Mouse (Mus musculus) midbrain, embryonic 10.5 days (tissue): Measurements from ENCODE around the gene Nsun5. TPM values are rescaled to one million over a fixed set of nuclear protein-coding genes. Genes with fewer than 3 reads are reported as not detected.

Experiments used
- DNase-seq: peaks from one replicate; pipeline ENCODE4 v3.0.0-alpha.2; 2017; ENCODE audit warnings: low spot score
- H3K27ac ChIP-seq: fragments of 300-500 bp; sonication (generic); replicated peaks from 2 replicates; pipeline ENCODE4 v1.5.1; 2016; ENCODE audit warnings: mild to moderate bottlenecking
- H3K27me3 ChIP-seq: fragments of 300-500 bp; sonication (generic); 2 replicates; pipeline ENCODE4 v1.6.1; 2016; ENCODE audit warnings: low read depth, mild to moderate bottlenecking; ENCODE audit not compliant: poor library complexity, severe bottlenecking
- H3K36me3 ChIP-seq: fragments of 300-500 bp; sonication (generic); 2 replicates; pipeline ENCODE4 v1.6.1; 2016; ENCODE audit warnings: mild to moderate bottlenecking, moderate library complexity
- H3K4me1 ChIP-seq: fragments of 300-500 bp; sonication (generic); 2 replicates; pipeline ENCODE4 v1.6.1; 2016
- H3K4me3 ChIP-seq: fragments of 300-500 bp; sonication (generic); 2 replicates; pipeline ENCODE4 v1.5.1; 2016; ENCODE audit warnings: mild to moderate bottlenecking, moderate library complexity
- H3K9me3 ChIP-seq: fragments of 300-500 bp; sonication (generic); replicated peaks from 2 replicates; pipeline ENCODE4 v1.6.1; 2016; ENCODE audit warnings: mild to moderate bottlenecking
- whole genome bisulfite sequencing: fragments of 180-500 bp; shearing (Covaris S2); methylation state at CpG from one replicate; pipeline ENCODE4 v1.1.7; 2016; 5-methylcytosine and 5-hydroxymethylcytosine counted together
- polyA plus RNA-seq: library from polyadenylated mRNA; unstranded; fragments of >200 nt; fragmentation: Nextera tagmentation; extraction: Ambion mirVana; gene quantifications from 2 replicates; pipeline ENCODE4 v1.2.1, GENCODE M21; 2016

The Nsun5 gene
- polyA plus RNA-seq = 45.2 and 46.0 TPM in 2 replicates

DNA sequence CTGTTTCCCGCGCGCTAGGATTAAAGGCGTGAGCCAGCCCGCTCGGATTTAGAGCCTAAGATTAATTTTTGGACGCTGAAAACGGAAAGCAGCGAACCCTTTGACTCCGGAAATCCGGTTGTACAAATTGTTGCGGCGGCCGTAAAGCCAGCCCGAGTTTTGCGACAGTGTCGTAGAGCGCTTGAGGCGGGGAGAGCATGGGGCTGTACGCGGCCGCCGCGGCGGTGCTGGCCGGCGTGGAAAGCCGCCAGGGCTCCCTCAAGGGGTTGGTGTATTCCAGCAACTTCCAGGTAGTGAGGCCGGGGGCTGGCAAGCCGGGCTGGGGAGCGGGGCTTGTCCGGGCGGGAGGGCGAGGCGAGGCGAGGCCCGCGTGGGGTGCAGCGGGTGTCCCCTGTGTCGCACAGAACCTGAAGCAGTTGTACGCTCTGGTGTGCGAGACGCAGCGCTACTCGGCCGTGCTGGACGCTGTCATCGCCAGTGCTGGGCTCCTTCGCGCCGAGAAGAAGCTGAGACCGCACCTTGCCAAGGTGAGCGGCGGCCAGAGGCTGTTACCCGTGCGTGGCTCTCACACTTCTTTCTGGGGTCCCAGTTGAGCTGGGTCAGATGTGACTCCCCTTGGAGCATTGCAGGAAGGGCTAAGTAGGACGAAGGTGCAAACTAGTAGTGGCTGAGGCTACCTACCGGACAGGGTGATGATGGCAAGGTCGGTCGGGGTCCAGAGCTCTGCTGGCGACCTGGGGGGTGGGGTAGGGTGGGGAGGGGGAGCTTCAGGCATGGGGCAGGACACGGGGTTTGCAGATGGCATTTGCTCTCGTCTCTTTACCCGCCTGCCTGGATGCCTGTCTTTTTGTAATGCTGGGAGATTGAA, at the start of gene Nsun5:
Gene Nsun5 (plus strand): TSS at position 167 of the 868 bp plus-strand sequence.
- peak within 1 kb of the TSS; percentile 86 for H3K27ac ChIP-seq
- under 1% methylated on average over 64 of the region's 64 CpGs for WGBS
- DNase-seq = peak; percentile 95

DNA sequence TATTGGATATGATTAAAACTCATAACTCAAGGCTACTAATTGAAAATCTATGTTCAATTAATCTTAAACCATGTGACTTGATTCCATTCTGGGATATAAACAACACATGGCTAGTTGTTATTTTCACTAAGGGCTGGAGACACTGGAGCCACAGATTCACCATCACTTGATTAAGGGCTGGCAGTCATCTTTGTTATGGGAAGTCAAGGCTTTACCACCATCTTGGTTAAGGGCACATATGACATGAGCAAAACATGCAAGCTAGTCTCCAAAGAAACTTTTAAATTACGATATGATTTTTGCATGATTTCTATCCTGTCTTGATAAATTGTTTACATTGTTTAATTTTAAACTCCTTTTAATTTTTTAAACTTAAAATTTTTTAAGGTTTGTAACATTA, 47.6 kb upstream of the Nsun5 start:
- H3K4me1 ChIP-seq = peaks cover 10% of the 10 kb centered on the region
- H3K27ac ChIP-seq = no peak overlapping the region

More for the DNA sequence above, at the start of gene Nsun5:
- H3K4me3 ChIP-seq = peak within 1 kb of the TSS; percentile 92
- peaks cover 5% of the 10 kb centered on the region; the same call in 1 of the 2 replicates for H3K27me3 ChIP-seq
- H3K9me3 ChIP-seq = peaks cover 6% of the 10 kb centered on the region; the same call in 1 of the 2 replicates
- H3K36me3 ChIP-seq = peaks cover 39% of the 10 kb centered on the region
- H3K4me1 ChIP-seq = peaks cover 18% of the 10 kb centered on the region

DNA sequence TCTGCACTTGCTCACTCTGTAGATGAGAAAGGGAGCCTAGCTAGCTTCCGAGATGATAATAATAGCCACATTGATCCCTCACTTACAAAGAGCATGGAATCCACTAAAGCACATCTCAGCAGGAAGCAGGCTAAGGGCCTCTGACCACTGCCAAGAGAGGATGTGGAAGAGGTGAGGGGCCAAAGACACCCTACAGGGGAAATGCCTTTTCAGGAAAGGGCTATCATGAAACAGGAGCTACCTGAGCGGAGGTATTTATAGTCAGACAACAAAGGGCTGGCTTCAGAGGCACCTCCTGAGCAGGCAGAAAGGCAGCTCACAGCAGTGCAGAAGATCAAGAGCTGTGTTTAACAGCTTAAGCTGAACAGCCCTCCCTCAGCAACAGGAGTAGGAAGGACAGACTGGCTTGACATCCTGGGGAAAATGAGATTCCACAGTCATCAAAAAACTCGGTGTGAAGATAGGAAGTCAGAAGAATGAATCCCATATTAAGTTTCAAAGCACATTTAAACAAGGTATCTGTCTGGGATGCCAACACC, 43.6 kb upstream of the Nsun5 start:
- peak; percentile 10 for DNase-seq
- Histone ChIP-seq H3K36me3 (no peaks in the 10 kb centered on the region), H3K9me3 (no peaks in the 10 kb centered on the region), H3K4me1 (peaks cover 10% of the 10 kb centered on the region), H3K27me3 (no peaks in the 10 kb centered on the region), H3K4me3 (no peak overlapping the region), H3K27ac (no peak overlapping the region; the same call in 1 of the 2 replicates)
- 15% methylated on average over 3 of the region's 3 CpGs for WGBS

More for the DNA sequence above, 47.6 kb upstream of the Nsun5 start:
- H3K4me3 ChIP-seq = no peak overlapping the region
- H3K9me3 ChIP-seq = no peaks in the 10 kb centered on the region
- DNase-seq = no peak
- WGBS = 88% methylated on average over 1 of the region's 1 CpGs
- H3K27me3 ChIP-seq = no peaks in the 10 kb centered on the region
- H3K36me3 ChIP-seq = no peaks in the 10 kb centered on the region

DNA sequence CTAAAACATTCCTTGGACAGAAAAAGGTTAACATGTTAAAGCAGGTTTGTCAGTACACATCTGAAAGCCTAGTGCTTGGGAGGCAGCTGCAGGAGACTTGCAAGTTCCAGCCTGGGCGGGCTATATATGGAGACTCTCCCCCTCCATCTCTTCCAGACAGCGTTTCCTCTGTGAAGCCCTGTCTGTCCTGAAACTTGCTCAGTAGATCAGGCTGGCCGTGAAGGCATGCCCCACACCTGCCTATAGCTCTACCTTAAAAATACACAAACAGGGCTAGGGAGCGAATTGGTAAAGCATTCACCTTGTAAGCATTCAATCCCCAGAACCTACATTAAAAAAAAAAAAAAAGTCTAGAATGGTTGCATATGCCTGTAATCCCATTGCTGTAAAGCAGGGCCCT, 40.3 kb upstream of the Nsun5 start:
- WGBS = 80% methylated on average over 4 of the region's 4 CpGs
- Histone ChIP-seq H3K27me3 (no peaks in the 10 kb centered on the region), H3K4me3 (no peak overlapping the region), H3K36me3 (no peaks in the 10 kb centered on the region), H3K4me1 (peaks cover 10% of the 10 kb centered on the region), H3K9me3 (no peaks in the 10 kb centered on the region), H3K27ac (no peak overlapping the region)
- peak; percentile 4 for DNase-seq

DNA sequence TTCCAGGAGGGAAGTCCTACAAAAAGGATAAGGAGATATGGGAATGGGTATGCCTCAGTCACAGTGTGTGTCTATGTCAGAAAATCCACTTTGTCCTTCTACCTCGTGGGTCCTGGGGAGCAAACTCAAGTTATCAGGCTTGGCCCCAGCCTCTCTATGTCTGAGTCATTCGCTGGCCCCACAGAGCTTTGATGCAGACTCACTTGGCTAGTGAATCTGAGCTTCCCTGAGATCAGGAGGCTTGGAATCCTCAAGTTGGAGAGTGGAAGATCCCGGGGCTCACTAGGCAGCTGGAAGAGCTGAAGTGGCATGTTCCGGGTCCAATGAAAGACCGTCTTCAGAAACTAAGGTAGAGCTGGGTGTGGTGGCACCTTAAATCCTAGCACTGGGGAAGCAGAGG, 39.6 kb upstream of the Nsun5 start:
- Histone ChIP-seq H3K27ac (no peak overlapping the region), H3K4me3 (no peak overlapping the region), H3K36me3 (no peaks in the 10 kb centered on the region), H3K9me3 (no peaks in the 10 kb centered on the region), H3K4me1 (peaks cover 10% of the 10 kb centered on the region), H3K27me3 (no peaks in the 10 kb centered on the region)
- peak; percentile 7 for DNase-seq
- 86% methylated on average over 5 of the region's 5 CpGs for WGBS

DNA sequence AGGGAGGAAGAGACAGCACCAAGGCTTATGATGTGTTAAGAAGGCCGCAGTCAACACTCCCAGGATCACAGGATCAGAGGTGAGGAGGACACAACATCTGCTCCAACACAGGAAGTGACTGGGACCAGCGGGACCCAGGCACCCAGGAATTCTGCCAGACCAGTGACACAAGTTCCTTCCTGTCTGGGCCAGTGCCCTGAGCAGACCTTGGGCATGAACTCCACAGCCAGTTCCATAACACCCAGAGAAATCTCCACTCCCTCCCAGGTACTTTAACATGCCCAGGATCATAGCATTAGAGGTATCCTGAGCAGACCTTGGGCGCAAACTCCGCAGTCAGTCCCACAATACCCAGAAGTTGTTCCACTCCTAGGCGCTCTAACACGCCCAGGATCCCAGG, 38.6 kb upstream of the Nsun5 start:
- DNase-seq = peak; percentile 6
- WGBS = 90% methylated on average over 6 of the region's 6 CpGs
- Histone ChIP-seq H3K36me3 (no peaks in the 10 kb centered on the region), H3K4me1 (peaks cover 2% of the 10 kb centered on the region), H3K27me3 (no peaks in the 10 kb centered on the region), H3K27ac (no peak overlapping the region), H3K9me3 (no peaks in the 10 kb centered on the region), H3K4me3 (no peak overlapping the region)

DNA sequence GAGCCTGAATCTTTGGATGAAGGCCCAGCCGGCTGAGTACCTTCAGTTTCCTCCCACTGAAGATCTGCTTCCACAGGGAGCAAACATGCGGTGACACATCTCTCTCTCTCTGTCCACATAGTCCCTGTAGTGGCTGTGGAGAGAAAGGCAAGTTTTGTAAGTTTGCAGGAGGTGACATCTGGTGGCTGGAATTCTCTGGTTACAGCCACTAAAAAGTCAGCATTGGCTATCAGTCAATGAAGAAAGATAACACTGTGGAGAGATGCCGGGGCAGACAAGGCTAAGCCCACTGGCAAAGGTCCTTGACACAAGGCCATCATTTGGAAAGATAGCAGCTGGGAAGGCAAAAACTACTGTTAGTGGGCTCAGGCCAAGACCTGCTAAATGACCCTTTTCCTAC, 32.2 kb upstream of the Nsun5 start:
- Histone ChIP-seq H3K9me3 (no peaks in the 10 kb centered on the region), H3K36me3 (no peaks in the 10 kb centered on the region), H3K27me3 (no peaks in the 10 kb centered on the region), H3K4me1 (no peaks in the 10 kb centered on the region), H3K27ac (no peak overlapping the region), H3K4me3 (no peak overlapping the region)
- DNase-seq = no peak
- WGBS = 60% methylated on average over 3 of the region's 3 CpGs

DNA sequence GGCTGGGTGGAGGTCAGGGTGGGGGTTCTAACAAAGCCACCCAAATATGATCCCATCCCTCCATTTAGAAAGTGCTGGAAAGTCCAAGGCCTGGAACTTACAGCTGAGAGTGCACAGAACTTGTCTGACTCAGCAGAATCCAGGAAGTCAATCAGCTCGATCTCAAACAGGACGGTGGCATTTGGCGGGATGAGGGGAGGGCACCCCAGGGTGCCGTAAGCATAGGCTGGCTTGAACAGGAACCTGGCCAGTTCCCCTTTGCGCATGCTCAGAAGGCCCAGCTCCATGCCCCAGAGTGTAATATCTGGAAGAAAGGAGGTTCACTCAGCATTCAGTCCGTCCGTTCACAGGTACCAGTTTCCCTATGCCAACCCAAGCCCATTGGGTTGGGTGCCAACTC, 23.8 kb upstream of the Nsun5 start:
- H3K36me3 ChIP-seq = no peaks in the 10 kb centered on the region
- H3K27ac ChIP-seq = no peak overlapping the region
- no peaks in the 10 kb centered on the region for H3K27me3 ChIP-seq
- no peak for DNase-seq
- peaks cover 4% of the 10 kb centered on the region; the same call in 1 of the 2 replicates for H3K9me3 ChIP-seq
- H3K4me1 ChIP-seq = no peaks in the 10 kb centered on the region
- 76% methylated on average over 7 of the region's 7 CpGs for WGBS
- no peak overlapping the region for H3K4me3 ChIP-seq

DNA sequence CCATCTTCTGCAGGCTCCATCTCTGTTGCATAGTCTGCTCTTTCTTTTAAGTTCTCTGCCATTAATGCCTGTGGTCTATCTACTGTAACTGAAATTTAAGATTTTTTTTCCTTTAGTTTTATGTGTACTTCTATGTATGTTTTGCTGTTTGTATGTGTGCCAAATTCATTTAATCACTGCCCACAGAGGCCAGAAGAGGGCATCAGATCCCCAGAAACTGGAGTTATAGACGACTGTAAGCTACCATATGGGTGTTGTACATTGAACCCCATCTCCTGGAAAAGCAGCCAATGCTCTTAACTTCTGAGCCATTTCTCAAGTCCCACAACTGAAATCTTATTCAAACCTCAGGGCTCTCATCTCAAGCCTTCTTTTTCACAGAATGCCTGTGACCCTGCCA, 23.3 kb upstream of the Nsun5 start:
- peaks cover 4% of the 10 kb centered on the region; the same call in 1 of the 2 replicates for H3K9me3 ChIP-seq
- H3K27ac ChIP-seq = no peak overlapping the region
- 34% methylated on average over 1 of the region's 1 CpGs for WGBS
- H3K4me1 ChIP-seq = no peaks in the 10 kb centered on the region
- no peaks in the 10 kb centered on the region for H3K36me3 ChIP-seq
- no peak for DNase-seq
- H3K4me3 ChIP-seq = no peak overlapping the region
- H3K27me3 ChIP-seq = no peaks in the 10 kb centered on the region

DNA sequence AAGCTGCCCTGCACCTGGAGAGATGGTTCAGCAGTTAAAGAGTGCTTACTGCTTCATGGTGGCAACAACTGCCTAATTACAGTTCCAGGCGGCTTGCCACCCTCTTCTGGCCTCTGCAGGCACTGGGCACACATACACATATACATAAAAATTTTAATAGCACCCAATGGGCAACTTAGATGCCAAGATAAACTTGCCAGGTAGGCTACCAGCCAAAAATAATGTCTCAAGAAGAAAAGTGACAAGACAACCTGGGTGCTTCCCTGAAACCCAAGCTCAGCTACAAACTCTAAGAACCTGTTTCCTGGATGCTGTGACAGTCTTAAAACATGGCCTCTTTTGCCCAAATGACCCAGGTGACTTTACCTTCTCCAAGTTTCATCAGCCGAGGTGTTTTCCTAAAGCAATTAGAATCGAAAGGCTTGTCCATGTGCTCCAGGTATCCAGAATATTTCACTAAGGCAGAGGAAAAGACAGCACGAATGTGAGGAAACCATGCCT, 22.2 kb upstream of the Nsun5 start:
- Histone ChIP-seq H3K9me3 (peaks cover 4% of the 10 kb centered on the region; the same call in 1 of the 2 replicates), H3K27ac (no peak overlapping the region), H3K4me3 (no peak overlapping the region), H3K36me3 (no peaks in the 10 kb centered on the region), H3K4me1 (no peaks in the 10 kb centered on the region), H3K27me3 (no peaks in the 10 kb centered on the region)
- WGBS = 77% methylated on average over 4 of the region's 4 CpGs
- no peak for DNase-seq

DNA sequence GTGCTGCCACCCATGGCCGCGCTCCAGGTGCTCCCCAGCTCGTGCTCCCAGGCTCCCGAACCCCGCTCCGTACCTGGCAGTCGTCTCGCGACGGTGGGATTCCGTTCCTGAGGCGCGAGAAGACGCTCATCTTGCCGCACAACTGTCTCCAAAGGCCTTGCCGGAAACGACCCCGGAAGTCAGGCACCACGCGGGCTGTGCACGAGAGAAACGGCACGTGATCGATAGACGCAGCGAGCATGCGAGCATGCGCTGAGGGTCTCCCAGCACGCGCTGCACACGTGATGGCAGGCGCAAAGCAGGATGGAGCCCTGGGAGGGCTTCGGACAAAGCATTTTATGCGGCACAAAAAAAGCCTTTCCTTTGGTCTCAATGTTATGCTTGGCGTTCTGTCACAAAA, 19.9 kb upstream of the Nsun5 start, which contains the start of gene Fkbp6:
Gene Fkbp6 (minus strand): TSS at position 183 of the 400 bp plus-strand sequence.
- H3K27ac ChIP-seq = no peak within 1 kb of the TSS
- no peak within 1 kb of the TSS for H3K4me3 ChIP-seq
- DNase-seq = no peak
- H3K4me1 ChIP-seq = no peaks in the 10 kb centered on the region; the same call in 1 of the 2 replicates
- H3K36me3 ChIP-seq = no peaks in the 10 kb centered on the region
- 92% methylated on average over 35 of the region's 35 CpGs for WGBS
- H3K9me3 ChIP-seq = peaks cover 4% of the 10 kb centered on the region; the same call in 1 of the 2 replicates
- H3K27me3 ChIP-seq = peaks cover 15% of the 10 kb centered on the region

DNA sequence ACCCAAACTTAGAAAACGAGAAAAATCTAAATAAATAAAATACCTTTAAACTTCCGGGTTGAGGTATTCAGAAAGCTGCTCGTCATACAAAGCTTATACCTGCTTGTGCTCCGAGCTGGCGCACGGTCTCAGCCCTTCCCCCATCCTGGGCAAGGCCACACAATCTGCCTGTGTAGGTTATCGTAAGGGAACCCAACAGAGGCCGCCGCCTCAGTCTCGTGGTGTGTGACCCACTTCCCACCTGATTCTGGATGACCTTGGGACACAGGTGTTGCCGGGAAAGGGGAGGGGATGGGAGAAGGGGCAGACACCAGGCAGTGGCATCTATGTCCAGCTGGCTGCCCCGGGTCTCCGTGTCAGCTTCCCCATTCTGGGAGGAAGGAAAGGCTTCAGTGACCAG, 18.1 kb upstream of the Nsun5 start:
- no peak overlapping the region for H3K4me3 ChIP-seq
- no peaks in the 10 kb centered on the region; the same call in 1 of the 2 replicates for H3K4me1 ChIP-seq
- no peak for DNase-seq
- H3K36me3 ChIP-seq = no peaks in the 10 kb centered on the region
- H3K27me3 ChIP-seq = peaks cover 15% of the 10 kb centered on the region
- WGBS = 90% methylated on average over 13 of the region's 13 CpGs
- H3K9me3 ChIP-seq = peaks cover 4% of the 10 kb centered on the region; the same call in 1 of the 2 replicates
- H3K27ac ChIP-seq = no peak overlapping the region

DNA sequence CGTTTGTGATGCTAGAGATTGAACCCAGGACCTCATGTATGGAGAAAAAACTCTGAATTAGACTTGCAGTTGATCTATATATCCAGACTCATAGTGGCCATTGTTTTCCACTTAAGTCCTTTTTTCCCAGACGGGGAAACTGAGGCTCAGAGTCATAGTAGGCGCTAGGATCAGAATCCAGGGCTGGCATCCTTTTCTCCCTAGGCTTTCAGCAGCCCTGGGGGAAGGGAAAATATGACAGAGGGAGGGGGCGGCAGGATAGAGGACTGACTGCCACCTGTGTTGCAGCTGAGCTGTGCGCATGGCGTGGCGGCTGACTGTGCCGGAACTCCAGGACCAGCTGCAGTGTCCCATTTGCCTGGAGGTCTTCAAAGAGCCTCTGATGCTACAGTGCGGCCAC, 16.8 kb upstream of the Nsun5 start, which contains the start of gene Trim50:
Gene Trim50 (plus strand): TSS at position 301 of the 400 bp plus-strand sequence.
- DNase-seq = no peak
- no peak within 1 kb of the TSS for H3K27ac ChIP-seq
- peaks cover 8% of the 10 kb centered on the region for H3K9me3 ChIP-seq
- H3K27me3 ChIP-seq = peaks cover 15% of the 10 kb centered on the region
- WGBS = 66% methylated on average over 9 of the region's 9 CpGs
- no peaks in the 10 kb centered on the region; the same call in 1 of the 2 replicates for H3K4me1 ChIP-seq
- peak within 1 kb of the TSS; percentile 27 for H3K4me3 ChIP-seq
- no peaks in the 10 kb centered on the region for H3K36me3 ChIP-seq
